ENCODE assay signal across 26 mouse cellular contexts in the genomic region with DNA sequence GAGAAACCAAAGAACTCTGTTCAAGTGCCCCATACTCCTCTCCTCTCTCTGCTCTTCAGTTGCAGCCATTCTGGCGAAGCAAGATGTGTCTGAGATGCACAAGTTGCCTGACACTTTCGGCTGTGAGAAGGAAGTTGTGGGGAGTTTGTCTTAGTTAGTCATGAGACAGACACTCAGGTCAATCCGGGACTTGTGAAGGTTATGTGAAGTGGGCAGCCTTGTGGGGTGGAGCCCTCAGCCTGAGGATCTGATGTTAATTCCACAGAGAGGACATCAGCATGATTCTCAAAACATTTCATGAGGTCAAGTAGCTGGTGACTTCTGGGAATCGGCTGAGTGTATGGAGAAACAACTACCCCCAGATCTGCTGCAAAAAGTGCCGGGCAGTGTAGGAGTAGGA. TPM values are rescaled to one million over a fixed set of nuclear protein-coding genes. Genes with fewer than 3 reads are reported as not detected.
DNase-seq lines count a peak whose midpoint lies in the region; ATAC-seq and TF ChIP-seq lines count a peak whose summit lies in the region.
"Had no signal": no experiment of that assay in that cellular context is flagged by ENCODE, and none has a peak within 500 bp of the region (broad histone marks: within the 10 kb centered on the region; RNA-seq: fewer than 3 reads in every experiment).

No protein-coding gene starts in this region.

- DNase-seq in CH12.LX (ENCODE audit: extremely low read depth) (no peak), ZHBTc4 (ENCODE audit: low read depth, low spot score) (peak; percentile 65)
- peak; percentile 14 for DNase-seq in Muller cell, postnatal 12 days (ENCODE audit: inconsistent ontology term)
- DNase-seq in fibroblast of lung, adult 2 months (ENCODE audit: low read depth): peak; percentile 29
- no peak for DNase-seq in spleen, adult 12 weeks (ENCODE audit: low spot score)
- no peak for DNase-seq in adrenal gland, postnatal 10 days
- DNase-seq in right cerebral cortex, adult 18-20 months: no peak
- DNase-seq: adrenal gland, adult 2 months; adrenal gland, postnatal 14 days; adrenal gland, postnatal 36 days; B cell, adult 2 months; cerebellum, adult 18-20 months; cerebellum, adult 8-10 months; cerebellum, adult 9-11 months; cerebellum, postnatal 14 days; cerebellum, postnatal 36 days; embryo, embryonic 11 days had no signal

- no peak for ATAC-seq in erythroid progenitor cell, adult 5-6 weeks (replicated peaks; ENCODE audit: low FRiP score, poor library complexity, severe bottlenecking)
- ATAC-seq: CD4-positive, CD25-positive, alpha-beta regulatory T cell, adult 4 months; forebrain, embryonic 14.5 days; forebrain, embryonic 16.5 days had no signal

- H3K9ac ChIP-seq in CH12.LX (ENCODE audit: insufficient read depth, low read depth): no peak overlapping the region
- H3K9ac ChIP-seq: embryonic facial prominence, embryonic 13.5 days; embryonic facial prominence, embryonic 15.5 days had no signal

- in situ Hi-C loops in CH12.LX (cut with MboI; ENCODE audit: low pct_ligation_motif_present, low pct_unique_long_range_greater_than_20kb, low sequenced_read_pairs): no loop called here

- no peak overlapping the region for H3K4me2 ChIP-seq in CH12.LX (ENCODE audit: insufficient read depth, low read depth, poor library complexity, severe bottlenecking)
- H3K4me2 ChIP-seq: embryonic facial prominence, embryonic 13.5 days; embryonic facial prominence, embryonic 15.5 days had no signal

- no peak for TF ChIP-seq CTCF in CH12.LX (conservative IDR thresholded peaks at IDR 0.05 in 1 of 2, IDR thresholded peaks at IDR 0.05 in 1 of 2; ENCODE audit: low read depth in 2 of 2, low read length in 2 of 2)

- dilution Hi-C loops in CH12.LX (cut with MboI; ENCODE audit: extremely low pct_ligation_motif_present, extremely low pct_unique_long_range_greater_than_20kb, low sequenced_read_pairs): no loop called here

- H3K4me3 ChIP-seq in CH12.LX (replicated peaks in 1 of 3; ENCODE audit: low read depth in 2 of 3, low read length in 2 of 3, poor library complexity in 1 of 3): no peak overlapping the region
- H3K4me3 ChIP-seq: embryonic facial prominence, embryonic 13.5 days; embryonic facial prominence, embryonic 15.5 days had no signal

- peaks cover 17 to 49% of the 10 kb centered on the region in 2 experiments for H3K4me1 ChIP-seq in CH12.LX (ENCODE audit: control insufficient read depth in 1 of 2, insufficient read depth in 2 of 2)
- H3K4me1 ChIP-seq: embryonic facial prominence, embryonic 13.5 days; embryonic facial prominence, embryonic 15.5 days had no signal

- H3K36me3 ChIP-seq in CH12.LX (replicated peaks in 1 of 2; ENCODE audit: control insufficient read depth in 1 of 2, insufficient read depth in 1 of 2, low read length in 1 of 2): peaks cover 22 to 38% of the 10 kb centered on the region in 2 experiments

- H3K79me2 ChIP-seq in CH12.LX (replicated peaks; ENCODE audit: control insufficient read depth, extremely low read depth, insufficient read depth, poor library complexity, severe bottlenecking): no peaks in the 10 kb centered on the region

- no peak for TF ChIP-seq POLR2A in CH12.LX (IDR thresholded peaks at IDR 0.05; ENCODE audit: low read depth, low read length)

- no peaks in the 10 kb centered on the region for H3K27me3 ChIP-seq in CH12.LX (replicated peaks)
- H3K27me3 ChIP-seq: embryonic facial prominence, embryonic 13.5 days; embryonic facial prominence, embryonic 15.5 days had no signal

- H3K9me3 ChIP-seq in CH12.LX (replicated peaks; ENCODE audit: low read length): peaks cover 10% of the 10 kb centered on the region
- H3K9me3 ChIP-seq: embryonic facial prominence, embryonic 13.5 days; embryonic facial prominence, embryonic 15.5 days; G1E had no signal

- no peak overlapping the region for H3K27ac ChIP-seq in CH12.LX (ENCODE audit: insufficient read depth, low read depth)
- H3K27ac ChIP-seq: embryonic facial prominence, embryonic 13.5 days; embryonic facial prominence, embryonic 15.5 days had no signal

- TF ChIP-seq RAD21 in CH12.LX (IDR thresholded peaks at IDR 0.05; ENCODE audit: low read depth, low read length): no peak

- TF ChIP-seq EP300 in CH12.LX (IDR thresholded peaks at IDR 0.05; ENCODE audit: low read length): no peak

TF ChIP-seq in CH12.LX, 34 proteins besides CTCF, POLR2A, EP300 and RAD21:
- TF ChIP-seq CHD2 (IDR thresholded peaks at IDR 0.05; ENCODE audit: low read length) (0 out of 2 replicates have a peak, but pooled peaks have one; percentile 36), USF1 (IDR thresholded peaks at IDR 0.05; ENCODE audit: low read depth, low read length) (no peak), MXI1 (IDR thresholded peaks at IDR 0.05; ENCODE audit: low read depth, low read length) (no peak), USF2 (conservative IDR thresholded peaks at IDR 0.05; ENCODE audit: low read depth, low read length) (no peak), ZKSCAN1 (IDR thresholded peaks at IDR 0.05; ENCODE audit: borderline replicate concordance, low read depth, low read length) (no peak)

RNA-seq across cellular contexts. Expression of a gene that starts 8.7 kb away (rescaled TPM):
- total RNA-seq in CH12.LX (2012; rRNA removed) (20.6 and 27.9 TPM in 2 replicates), CH12.LX (2014; rRNA removed) (12.3 and 14.3 TPM in 2 replicates)
- 9.3 and 11.0 TPM in 2 replicates for polyA plus RNA-seq in CH12.LX (2012; ENCODE audit: insufficient read length, low read depth)
- total RNA-seq in erythroid progenitor cell, adult 5-6 weeks (2015; ENCODE audit: low replicate concordance): not detected in 2 replicates
- not detected in 2 replicates for total RNA-seq in erythroid progenitor cell, adult 5-6 weeks (2017; ENCODE audit: low replicate concordance)
- total RNA-seq in adrenal gland, postnatal 10 days (2021): 10 to 100 TPM; 19.9 to 29.6 TPM
- total RNA-seq: common myeloid progenitor, adult 5-6 weeks had no signal
- polyA plus RNA-seq: embryonic facial prominence, embryonic 11.5 days; G1E had no signal

RNA-seq across cellular contexts. Expression of a gene that starts 10.9 kb away (rescaled TPM):
- total RNA-seq in CH12.LX (2012; rRNA removed) (47.3 and 67.7 TPM in 2 replicates), CH12.LX (2014; rRNA removed) (44.9 and 45.3 TPM in 2 replicates)
- 82.9 and 93.2 TPM in 2 replicates for polyA plus RNA-seq in CH12.LX (2012; ENCODE audit: insufficient read length, low read depth)
- total RNA-seq in erythroid progenitor cell, adult 5-6 weeks (2015; ENCODE audit: low replicate concordance): 1.8 and 6.7 TPM in 2 replicates
- 1.9 and 4.1 TPM in 2 replicates for total RNA-seq in erythroid progenitor cell, adult 5-6 weeks (2017; ENCODE audit: low replicate concordance)
- total RNA-seq in adrenal gland, postnatal 10 days (2021): 10 to 100 TPM; 37.0 to 40.0 TPM

RNA-seq across cellular contexts. Expression of a gene that starts 13.8 kb away (rescaled TPM):
- total RNA-seq in CH12.LX (2012; rRNA removed) (43.6 and 46.2 TPM in 2 replicates), CH12.LX (2014; rRNA removed) (54.3 and 57.8 TPM in 2 replicates)
- 37.0 and 39.5 TPM in 2 replicates for polyA plus RNA-seq in CH12.LX (2012; ENCODE audit: insufficient read length, low read depth)
- total RNA-seq in erythroid progenitor cell, adult 5-6 weeks (2015; ENCODE audit: low replicate concordance): not detected in 2 replicates
- not detected in 2 replicates for total RNA-seq in erythroid progenitor cell, adult 5-6 weeks (2017; ENCODE audit: low replicate concordance)
- total RNA-seq in adrenal gland, postnatal 10 days (2021): under 1 TPM; 0.73 to 0.96 TPM
- polyA plus RNA-seq: adrenal gland, adult 2 months had no signal

Comparison
In these comparisons a context has a peak if more than half of its experiments do, and no peak if none do; other contexts are left out.
1. DNase-seq: peak in Muller cell, postnatal 12 days (single experiment), ZHBTc4 (single experiment) and fibroblast of lung, adult 2 months (single experiment); none in CH12.LX (single experiment), spleen, adult 12 weeks (single experiment), adrenal gland, postnatal 10 days (single experiment) and right cerebral cortex, adult 18-20 months (single experiment).
2. RNA of a gene that starts 8.7 kb away (total RNA-seq): 19.9 to 29.6 TPM in adrenal gland, postnatal 10 days and 12.3 to 27.9 TPM in CH12.LX; not detected in erythroid progenitor cell, adult 5-6 weeks; every median in the first group is over 10 times any median in the second.
3. RNA of a gene that starts 10.9 kb away (total RNA-seq): 44.9 to 67.7 TPM in CH12.LX and 37.0 to 40.0 TPM in adrenal gland, postnatal 10 days; 1.8 to 6.7 TPM in erythroid progenitor cell, adult 5-6 weeks; every median in the first group is over 4 times any median in the second.
4. RNA of a gene that starts 13.8 kb away (total RNA-seq): 43.6 to 57.8 TPM in CH12.LX; 0.73 to 0.96 TPM in adrenal gland, postnatal 10 days and not detected in erythroid progenitor cell, adult 5-6 weeks; every median in the first group is over 10 times any median in the second.